Mouse (Mus musculus) megakaryocyte, embryonic 14.5 days (primary cell): ENCODE results near the gene Pnmt. TPM values are rescaled to one million over a fixed set of nuclear protein-coding genes. Genes with fewer than 3 reads are reported as not detected.
A peak's percentile ranks its signal among the peaks of the same experiment; 100 is the strongest.

Source experiments
- H3K27me3 ChIP-seq: replicated peaks from 2 replicates; pipeline ENCODE3; 2012; ENCODE audit warnings: inconsistent platforms
- H3K36me3 ChIP-seq: replicated peaks from 2 replicates; pipeline ENCODE3; 2012; ENCODE audit warnings: low read length, inconsistent platforms, mixed read lengths
- H3K4me1 ChIP-seq: 2 replicates; pipeline ENCODE4 v1.6.1; 2012; ENCODE audit warnings: inconsistent platforms
- H3K4me3 ChIP-seq: replicated peaks from 2 replicates; pipeline ENCODE3; 2012; ENCODE audit warnings: moderate library complexity, mild to moderate bottlenecking, inconsistent platforms
- H3K9me3 ChIP-seq: 2 replicates; pipeline ENCODE4 v1.6.1; 2012; ENCODE audit warnings: inconsistent platforms
- FLI1 ChIP-seq: IDR thresholded peaks from 2 replicates; pipeline ENCODE4 v1.6.1; 2012; ENCODE audit warnings: low read length, inconsistent platforms, mixed read lengths
- GATA1 ChIP-seq: IDR thresholded peaks from 3 replicates; pipeline ENCODE4 v1.6.1; 2012; ENCODE audit warnings: mixed read lengths, low read length, inconsistent platforms, borderline replicate concordance
- polyA plus RNA-seq: library from polyadenylated mRNA; stranded (reverse); fragments of >175 nt; gene quantifications from 2 replicates; pipeline ENCODE4 v1.2.3, GENCODE M21; 2012; ENCODE audit warnings: low replicate concordance; ENCODE audit not compliant: insufficient read depth

The Pnmt gene
- polyA plus RNA-seq, 1 experiment = not detected

DNA sequence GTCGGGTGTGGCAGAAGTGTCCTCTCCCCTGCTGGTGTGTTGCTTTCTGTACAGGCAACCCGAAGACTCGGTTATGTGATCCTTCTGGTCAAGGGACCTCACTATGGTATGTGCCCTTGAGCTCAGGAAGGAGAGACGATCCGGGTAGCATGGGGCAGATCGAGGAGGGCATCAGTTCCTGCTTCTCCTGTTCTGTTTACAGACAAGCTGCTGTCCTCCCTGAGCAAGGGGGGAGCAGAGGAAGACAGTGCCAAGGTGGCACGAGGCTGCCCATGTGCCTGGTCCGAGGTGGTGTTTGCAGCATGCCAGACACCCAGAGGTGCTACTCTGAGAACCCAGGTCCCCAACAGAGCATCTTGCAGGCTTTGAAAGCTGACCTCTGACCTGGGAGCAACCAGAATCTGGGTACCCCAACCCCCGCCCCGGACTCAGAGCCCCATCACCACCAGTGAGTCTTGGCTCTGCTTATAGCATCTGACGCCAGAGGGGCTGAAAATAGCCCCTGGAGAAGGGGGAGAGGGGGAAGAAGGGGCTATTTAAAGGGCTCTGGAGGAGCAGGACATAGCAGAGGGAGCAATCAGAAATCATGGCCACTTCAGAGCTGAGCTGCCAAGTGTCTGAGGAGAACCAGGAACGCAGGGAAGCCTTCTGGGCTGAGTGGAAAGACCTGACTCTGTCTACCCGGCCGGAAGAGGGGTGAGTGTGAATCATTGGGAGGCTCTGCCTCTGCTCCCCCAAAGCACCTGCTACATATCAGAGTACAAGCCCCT is 2.8 kb upstream of the Pnmt start, which contains the start of gene Tcap:
Gene Tcap, plus strand, starts transcription at position 551 of the 770 bp plus-strand sequence.
- Histone ChIP-seq H3K36me3 (peaks cover 34% of the 10 kb centered on the region), H3K4me3 (no peak within 1 kb of the TSS), H3K4me1 (peaks cover 5% of the 10 kb centered on the region; the same call in 1 of the 2 replicates), H3K27me3 (peaks cover 54% of the 10 kb centered on the region), H3K9me3 (no peaks in the 10 kb centered on the region)
- TF ChIP-seq GATA1 (no peak), FLI1 (no peak)

DNA sequence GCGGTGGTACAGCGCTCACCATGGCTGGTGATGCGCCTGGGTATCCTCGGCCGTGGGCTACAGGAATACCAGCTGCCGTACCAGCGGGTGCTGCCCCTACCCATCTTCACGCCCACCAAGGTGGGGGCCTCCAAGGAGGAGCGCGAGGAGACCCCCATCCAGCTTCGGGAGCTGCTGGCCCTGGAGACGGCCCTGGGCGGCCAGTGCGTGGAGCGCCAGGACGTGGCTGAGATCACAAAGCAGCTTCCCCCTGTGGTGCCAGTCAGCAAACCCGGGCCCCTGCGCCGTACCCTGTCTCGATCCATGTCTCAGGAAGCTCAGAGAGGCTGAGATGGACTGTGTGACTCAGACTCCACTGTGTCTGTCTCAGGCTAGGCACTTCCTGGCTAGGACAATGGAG is 2.0 kb upstream of the Pnmt start:
- no peak overlapping the region for H3K4me3 ChIP-seq
- H3K4me1 ChIP-seq = peaks cover 12% of the 10 kb centered on the region
- TF ChIP-seq FLI1 (no peak), GATA1 (no peak)
- no peaks in the 10 kb centered on the region for H3K9me3 ChIP-seq
- peaks cover 62% of the 10 kb centered on the region for H3K27me3 ChIP-seq
- H3K36me3 ChIP-seq = peaks cover 27% of the 10 kb centered on the region

DNA sequence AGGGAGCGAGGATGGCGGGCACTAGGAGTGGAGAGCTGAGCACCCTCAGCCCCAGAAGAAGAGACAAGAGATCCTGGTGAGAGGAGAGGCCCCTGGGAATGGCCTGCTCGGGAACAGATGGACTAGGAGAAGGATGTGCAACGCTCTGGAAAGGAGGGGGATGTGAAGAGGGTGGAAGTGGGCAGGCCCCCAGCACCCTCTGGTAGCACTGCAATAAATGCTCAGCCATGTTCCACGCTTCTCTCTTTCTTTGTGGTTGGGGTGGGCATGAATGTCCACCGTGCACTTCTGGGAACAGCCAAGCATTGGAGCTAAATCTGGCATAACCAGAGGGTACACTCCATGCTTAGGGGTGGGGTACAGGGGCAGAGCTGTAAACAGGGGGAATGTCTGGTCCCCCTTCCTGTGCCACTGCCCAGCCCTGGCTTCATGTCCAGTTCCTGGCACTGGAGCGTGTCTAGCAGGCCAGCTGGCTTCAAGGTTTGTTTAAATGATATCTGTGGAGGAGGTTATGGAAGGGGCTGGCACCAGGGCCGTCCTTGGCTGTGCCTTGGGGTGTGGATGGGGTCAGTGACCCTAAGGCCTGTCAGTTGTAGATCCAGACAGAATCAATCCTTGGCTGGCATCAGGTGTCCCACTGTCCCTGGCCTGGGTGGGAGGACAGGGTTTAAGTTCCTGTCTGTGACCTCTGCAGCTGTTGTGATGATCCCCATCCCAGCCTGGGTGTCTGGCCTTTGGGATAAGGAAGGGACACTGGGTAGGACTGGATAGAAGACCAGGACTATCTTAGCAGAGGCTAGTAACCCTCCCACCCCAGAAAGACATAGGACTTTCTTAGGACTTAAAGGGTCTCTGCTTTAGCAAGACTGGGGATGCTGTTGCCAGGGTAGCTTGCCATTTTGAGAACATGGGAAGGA is 1.3 kb upstream of the Pnmt start:
- Histone ChIP-seq H3K36me3 (peaks cover 19% of the 10 kb centered on the region), H3K27me3 (peaks cover 69% of the 10 kb centered on the region), H3K4me1 (peaks cover 13% of the 10 kb centered on the region), H3K9me3 (no peaks in the 10 kb centered on the region), H3K4me3 (no peak overlapping the region)
- TF ChIP-seq FLI1 = no peak
- TF ChIP-seq GATA1 = no peak

DNA sequence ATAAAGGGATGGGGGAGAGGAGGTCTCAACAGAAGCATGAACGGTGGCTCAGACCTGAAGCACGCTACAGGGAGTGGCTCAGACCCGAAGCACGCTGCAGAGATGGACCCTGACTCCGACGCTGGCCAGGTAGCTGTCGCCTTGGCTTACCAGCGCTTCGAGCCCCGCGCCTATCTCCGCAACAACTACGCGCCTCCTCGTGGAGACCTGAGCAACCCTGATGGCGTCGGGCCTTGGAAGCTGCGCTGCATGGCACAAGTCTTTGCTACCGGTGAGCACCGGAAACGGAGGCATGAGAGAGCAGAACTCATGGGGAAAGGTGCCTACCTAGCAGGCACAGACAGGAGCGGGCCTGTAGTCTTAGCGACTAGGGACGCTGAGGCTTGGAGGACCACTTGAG is 346 bp downstream of the Pnmt start:
- Histone ChIP-seq H3K4me1 (peaks cover 16% of the 10 kb centered on the region), H3K9me3 (no peaks in the 10 kb centered on the region), H3K27me3 (peaks cover 84% of the 10 kb centered on the region), H3K4me3 (peak overlapping the region; percentile 33), H3K36me3 (peaks cover 6% of the 10 kb centered on the region)
- TF ChIP-seq FLI1 (no peak), GATA1 (no peak)

DNA sequence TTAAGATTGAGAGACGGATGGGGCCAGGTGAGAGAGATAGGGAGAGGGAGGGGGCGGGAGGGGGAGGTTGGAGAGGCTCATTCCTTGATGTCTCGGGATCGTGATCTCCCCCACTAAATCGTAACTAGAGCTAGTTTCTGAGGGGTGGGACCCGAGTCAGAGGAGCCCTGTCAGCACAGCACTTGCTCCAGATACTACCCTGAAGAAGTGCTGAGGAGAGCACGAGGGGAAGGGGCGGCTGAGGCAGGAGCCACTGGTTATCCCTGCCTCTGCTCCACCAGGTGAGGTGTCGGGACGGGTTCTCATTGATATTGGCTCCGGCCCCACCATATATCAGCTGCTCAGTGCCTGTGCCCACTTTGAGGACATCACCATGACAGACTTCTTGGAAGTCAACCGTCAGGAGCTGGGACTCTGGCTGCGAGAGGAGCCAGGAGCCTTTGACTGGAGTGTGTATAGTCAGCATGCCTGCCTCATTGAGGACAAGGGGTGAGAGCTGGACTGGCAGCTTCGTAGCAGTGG is 867 bp downstream of the Pnmt start:
- Histone ChIP-seq H3K4me1 (peaks cover 21% of the 10 kb centered on the region), H3K27me3 (peaks cover 90% of the 10 kb centered on the region), H3K9me3 (no peaks in the 10 kb centered on the region), H3K4me3 (no peak overlapping the region), H3K36me3 (peaks cover 3% of the 10 kb centered on the region)
- TF ChIP-seq GATA1 (no peak), FLI1 (no peak)

DNA sequence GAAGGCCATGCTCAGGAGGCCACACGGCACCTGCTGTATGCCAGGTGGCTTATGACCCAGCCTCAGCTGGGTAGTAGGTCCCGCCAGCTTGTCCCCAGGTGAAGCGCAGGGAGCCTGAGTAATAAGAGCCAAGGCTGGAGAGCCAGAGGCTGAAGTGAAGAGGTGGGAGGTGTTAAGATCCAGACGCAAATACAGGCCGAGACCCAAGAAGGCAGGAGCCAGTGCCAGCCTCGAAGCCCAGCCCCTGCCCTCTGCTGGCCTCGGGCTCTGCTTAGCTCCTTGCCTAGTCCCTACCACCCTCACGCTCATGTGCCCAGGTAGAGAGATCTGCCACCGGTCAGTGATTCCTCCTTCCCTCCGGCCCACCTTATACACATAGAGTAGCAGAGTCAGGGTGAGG is 2.0 kb downstream of the Pnmt start:
- Histone ChIP-seq H3K27me3 (peaks cover 95% of the 10 kb centered on the region), H3K36me3 (peaks cover 3% of the 10 kb centered on the region), H3K4me1 (peaks cover 33% of the 10 kb centered on the region), H3K4me3 (no peak overlapping the region), H3K9me3 (no peaks in the 10 kb centered on the region)
- TF ChIP-seq GATA1 (no peak), FLI1 (no peak)

DNA sequence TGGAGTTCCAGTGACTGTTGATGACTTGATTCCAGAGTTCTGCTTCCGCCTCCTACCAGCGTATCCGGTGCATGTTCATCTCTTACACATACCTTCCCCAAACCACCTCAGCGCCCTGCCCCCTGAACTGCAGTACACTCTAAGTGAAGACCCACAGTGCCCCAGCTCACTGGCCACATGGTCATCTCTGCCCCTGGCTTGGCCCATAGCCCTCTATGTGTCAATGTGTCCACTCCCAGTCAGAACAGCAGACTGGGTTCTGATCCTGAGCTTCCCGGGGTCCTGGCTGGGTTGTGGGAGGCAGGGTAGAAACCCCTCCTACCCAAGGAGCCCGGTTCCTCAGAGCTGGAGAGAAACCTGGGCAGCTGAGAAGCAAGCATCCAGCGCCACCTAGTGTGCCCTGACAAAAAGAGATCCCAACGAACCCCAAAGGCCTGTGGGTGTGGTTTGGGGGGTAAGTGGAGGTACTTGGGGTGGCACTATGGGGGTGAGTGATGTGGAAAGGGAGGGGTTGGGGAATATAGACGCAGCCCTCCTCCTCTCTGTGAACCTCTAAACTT is 3.1 kb downstream of the Pnmt start:
- Histone ChIP-seq H3K27me3 (peaks cover 95% of the 10 kb centered on the region), H3K4me1 (peaks cover 43% of the 10 kb centered on the region), H3K9me3 (no peaks in the 10 kb centered on the region), H3K4me3 (no peak overlapping the region), H3K36me3 (no peaks in the 10 kb centered on the region)
- TF ChIP-seq FLI1 = no peak
- no peak for TF ChIP-seq GATA1

DNA sequence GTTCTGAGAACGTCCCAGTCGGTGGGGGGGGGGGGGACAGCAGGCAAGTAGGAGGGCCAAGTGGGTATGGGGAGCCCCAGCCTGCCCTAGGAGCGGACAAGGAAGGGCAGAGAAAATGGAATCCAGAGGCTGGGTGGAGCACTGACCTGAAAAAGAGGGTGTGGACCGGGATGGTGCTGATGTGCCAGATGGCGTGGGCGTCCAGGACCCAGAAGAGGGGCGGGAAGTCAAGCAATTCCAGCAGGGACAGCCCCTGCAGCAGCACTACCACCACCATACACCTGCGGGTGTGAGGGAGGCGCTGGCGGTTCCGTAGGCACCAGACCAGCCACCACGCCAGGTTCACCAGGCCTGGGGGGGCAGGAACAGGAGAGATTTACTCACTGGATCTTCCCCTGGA is 3.9 kb downstream of the Pnmt start:
- Histone ChIP-seq H3K4me1 (peaks cover 51% of the 10 kb centered on the region), H3K4me3 (no peak overlapping the region), H3K36me3 (no peaks in the 10 kb centered on the region), H3K27me3 (peaks cover 94% of the 10 kb centered on the region), H3K9me3 (no peaks in the 10 kb centered on the region)
- TF ChIP-seq GATA1 (no peak), FLI1 (no peak)

DNA sequence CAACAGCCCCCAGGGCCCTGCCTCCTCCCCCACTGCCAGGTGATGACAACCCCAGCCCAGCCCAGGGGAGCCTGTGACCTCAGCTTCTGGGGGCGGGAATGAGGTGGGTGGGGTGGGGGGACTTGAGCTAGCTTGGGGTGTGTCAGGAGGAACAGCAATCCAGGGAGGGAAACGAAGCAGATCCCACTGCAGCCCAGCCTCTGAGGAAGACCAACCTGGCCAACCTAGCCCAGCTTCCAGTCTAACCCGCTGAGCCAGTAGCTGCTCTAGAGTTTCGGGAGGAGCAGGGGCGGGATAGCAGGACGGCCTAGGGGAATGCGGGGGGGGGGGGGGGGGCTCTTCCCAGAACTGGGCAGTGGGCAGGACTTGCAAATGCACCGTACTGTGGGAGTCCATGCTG is 5.8 kb downstream of the Pnmt start:
- peaks cover 49% of the 10 kb centered on the region for H3K4me1 ChIP-seq

More for the DNA sequence above, 5.8 kb downstream of the Pnmt start:
- Histone ChIP-seq H3K9me3 (no peaks in the 10 kb centered on the region), H3K36me3 (no peaks in the 10 kb centered on the region), H3K4me3 (no peak overlapping the region), H3K27me3 (peaks cover 81% of the 10 kb centered on the region)
- TF ChIP-seq FLI1 (no peak), GATA1 (no peak)
